Mouse (Mus musculus) spleen, postnatal 14 days (tissue): ENCODE results near the gene Col4a1.

Experiments used
- DNase-seq, 2 experiments: peaks; one replicate each; pipeline ENCODE4 v3.0.0; 2021 to 2022; ENCODE audit warnings: low spot score in 2 of 2

Gene Col4a1

DNA sequence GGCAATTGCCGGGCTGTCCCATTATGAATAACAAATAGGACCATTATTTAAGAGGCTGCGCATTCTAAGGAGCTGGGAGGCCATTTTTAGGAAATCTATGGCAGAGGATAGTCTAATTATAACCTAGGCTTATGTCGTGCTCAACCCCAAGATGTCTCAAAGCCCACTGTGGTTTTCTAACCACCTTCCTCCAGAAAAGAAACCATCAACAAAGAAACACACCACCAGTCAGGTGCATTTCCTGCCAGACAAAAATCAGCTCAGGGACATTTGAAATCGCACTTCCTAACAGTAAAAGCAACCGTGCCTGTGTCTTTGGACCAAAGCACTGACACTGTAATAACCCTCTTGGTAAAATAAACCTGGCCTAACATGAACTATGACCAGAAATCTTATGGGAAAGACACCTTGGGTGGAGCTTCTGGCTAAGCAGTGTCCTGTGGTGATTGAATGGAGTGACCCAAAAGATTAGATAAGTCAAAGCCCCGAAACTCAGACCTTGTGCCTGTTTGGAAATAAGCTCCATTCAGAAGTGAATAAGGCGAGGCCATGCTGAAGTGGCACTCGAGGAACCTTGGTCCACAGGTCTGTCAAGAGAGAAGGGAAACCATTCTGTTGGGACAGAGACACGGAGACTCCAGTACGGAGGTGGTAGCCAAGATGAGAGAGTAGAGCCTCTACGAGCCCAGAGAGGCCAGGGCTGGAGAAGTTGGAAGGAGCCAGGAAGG lies 131.0 kb downstream of the Col4a1 start:
- no peak for DNase-seq

DNA sequence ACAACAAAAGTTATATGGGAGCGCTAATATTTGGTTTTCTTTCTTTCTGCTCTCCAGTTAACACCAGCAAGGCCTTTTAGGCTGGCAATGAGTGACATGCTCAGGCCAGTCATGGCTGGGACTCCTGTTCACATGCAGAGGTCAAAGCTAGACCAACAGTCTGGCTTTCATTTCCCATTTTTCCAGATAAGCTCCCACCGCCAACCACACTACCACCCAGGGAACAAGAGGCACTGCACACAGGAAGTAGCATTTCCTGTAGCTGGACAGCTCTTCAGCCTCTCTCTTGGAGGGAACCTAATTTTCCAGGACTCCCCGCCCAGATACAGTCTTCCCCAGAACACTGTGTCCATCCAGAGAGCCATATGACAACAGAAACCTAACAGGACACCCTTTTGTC lies 132.8 kb downstream of the Col4a1 start:
- DNase-seq = no peak

DNA sequence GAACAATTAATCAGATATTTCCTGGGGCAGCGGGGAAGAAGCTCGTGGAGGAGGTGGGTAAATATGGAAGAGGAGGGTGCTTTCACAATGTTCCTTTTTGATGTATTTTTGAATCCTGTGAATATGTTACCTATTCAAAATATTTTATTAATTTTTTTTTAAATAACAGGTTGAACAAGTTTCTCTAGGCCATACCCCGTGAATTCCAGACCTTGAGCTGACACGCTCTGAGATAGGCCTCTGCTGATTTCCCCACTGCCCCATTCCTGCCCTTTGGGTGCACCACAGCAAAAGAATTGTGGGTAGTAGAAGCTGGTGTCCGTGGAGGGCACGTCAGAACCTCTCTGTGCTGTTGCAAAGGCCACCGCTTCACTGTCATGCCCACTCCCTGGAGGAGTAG lies 136.2 kb downstream of the Col4a1 start:
- no peak for DNase-seq

DNA sequence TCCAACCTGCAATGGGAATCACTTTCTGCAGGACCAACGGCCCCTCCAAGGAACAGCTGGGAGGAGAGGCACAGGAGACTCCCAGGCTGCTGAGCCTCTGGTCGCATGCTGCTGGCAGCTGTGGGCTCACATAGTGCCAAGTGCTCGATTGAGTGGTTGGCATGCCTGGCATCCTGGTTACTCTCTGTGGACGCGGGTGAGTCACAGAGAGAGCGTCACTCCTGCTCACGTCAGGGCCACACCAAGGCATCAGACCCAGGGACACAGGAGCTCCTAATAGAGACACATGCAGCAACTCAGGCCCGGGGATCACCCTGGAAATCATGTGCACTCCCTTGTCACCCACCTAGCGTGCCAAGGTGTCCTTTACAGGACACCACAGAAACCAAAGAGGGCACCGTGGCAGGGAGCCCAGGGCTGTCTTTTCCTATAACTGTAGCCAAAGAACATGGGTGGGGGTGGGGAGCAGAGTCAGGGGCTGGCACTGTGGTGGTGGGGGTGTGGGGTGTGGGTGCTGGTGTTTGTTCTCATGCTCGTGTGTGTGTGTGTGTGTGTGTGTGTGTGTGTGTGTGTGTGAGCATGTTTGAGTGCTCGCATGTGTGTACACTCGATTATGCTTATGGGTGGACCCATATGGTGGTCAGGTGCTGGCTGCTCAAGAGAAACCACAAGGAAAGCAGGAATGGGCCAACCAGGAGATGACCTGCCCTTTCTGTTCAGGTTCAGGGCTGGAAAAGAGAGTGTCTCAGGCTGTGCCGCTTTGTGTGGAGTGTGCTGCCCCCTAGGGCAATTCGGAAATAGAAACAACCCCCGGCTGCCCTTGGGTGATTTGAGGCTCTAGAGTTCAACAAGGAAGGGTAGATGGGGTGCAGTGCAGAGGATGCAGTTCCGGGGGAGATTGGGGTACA lies 139.1 kb downstream of the Col4a1 start:
- DNase-seq = peak in 1 of 2 experiments; percentile 6

DNA sequence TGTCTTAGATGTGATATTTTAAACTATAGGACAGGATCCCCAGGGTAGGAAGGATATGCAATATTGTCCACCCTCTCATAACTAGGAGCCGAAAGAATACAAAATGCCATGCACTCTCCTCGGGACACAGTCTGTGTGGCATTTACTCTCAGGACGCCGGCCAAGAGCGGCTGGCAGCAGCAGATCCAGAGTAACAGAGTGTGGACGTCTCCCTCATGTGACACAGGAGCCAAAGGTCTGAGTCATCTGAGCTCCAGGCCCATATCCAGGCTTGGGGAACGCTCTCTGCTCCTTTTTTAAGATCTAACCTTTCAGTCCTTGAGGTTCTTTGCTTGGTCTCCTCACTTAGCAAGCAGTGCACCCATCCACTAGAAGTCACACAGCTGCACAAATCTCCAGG lies 141.1 kb downstream of the Col4a1 start:
- DNase-seq = no peak

DNA sequence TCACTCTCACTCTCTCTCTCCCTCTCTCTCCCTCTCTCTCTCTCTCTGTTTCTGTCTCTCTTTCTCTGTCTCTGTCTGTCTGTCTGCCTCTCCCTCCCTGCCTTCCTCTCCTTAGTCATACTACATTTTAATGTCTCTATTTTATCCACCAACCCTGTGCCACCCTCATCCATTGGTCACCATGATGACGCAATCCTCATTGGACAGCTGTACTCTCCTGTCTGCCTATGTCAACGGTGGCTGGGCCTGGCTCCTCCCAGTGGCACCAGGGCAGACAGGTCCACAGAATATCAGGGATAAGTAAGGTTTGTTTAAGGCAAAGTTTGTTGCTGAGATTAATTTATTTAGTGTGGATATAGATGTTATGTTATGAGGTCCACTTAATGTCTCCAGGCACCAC lies 143.2 kb downstream of the Col4a1 start:
- DNase-seq = no peak

- DNase-seq = no peak
These were observed 143.8 kb downstream of the Col4a1 start for GRCm38 (mm10) chr8:11168780-11169179.

- DNase-seq = no peak
These were observed 144.7 kb downstream of the Col4a1 start for GRCm38 (mm10) chr8:11167955-11168354.

GRCm38 (mm10) chr8:11165592-11165991 lies 147.0 kb downstream of the Col4a1 start:
- no peak for DNase-seq

DNA sequence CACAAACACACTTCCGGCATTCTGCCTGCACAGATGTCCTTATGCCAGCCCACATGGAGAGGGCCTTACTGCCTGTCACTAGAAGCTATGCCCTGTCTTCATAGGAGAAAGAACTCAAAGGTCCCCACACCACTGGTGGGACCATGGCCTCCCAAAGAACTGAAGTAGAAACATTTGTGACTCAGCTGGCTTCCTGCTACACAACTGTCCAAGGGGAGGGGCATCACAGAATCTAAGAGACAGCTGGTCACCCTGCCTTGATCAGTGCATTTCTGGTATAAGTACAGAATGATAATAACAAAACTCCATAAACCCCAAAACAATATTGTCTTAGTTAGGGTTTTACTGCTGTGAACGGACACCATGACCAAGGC lies 156.3 kb downstream of the Col4a1 start:
- no peak for DNase-seq

DNA sequence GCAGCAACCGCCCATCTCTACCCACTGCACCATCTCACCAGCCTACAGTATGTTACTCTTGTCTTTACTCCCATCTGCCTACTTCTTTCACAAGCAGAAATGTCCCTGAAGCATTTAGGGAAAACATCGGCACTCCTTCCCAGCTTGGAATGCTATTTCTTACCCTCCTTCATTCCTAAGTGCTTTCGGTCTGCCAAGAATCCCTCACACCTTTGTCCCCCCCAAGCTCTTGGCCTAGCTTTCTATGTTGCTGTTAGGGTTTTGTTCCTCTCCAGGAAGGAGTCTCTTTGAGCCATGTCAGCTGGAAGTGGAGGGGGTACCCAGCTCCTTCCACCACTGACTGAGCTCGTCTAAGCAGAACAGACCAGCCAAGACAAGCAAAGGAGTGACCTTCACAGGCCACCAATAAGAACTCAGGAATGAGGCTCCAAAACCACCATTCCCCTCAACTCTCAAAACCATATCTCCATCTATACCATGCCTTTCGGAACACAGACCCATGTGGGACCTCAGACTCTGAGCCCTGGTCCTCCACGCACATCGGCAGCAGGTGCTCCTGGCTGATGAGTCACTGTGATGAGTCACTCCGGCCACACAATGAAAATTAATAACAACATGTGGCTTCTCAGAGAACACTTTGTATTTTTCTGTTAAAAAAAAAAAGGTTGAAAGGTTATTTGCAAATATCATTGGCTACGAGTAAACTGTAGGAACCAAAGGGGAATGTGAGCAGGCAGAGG lies 156.9 kb downstream of the Col4a1 start:
- DNase-seq = no peak

GRCm38 (mm10) chr8:11150268-11150667 lies 162.4 kb downstream of the Col4a1 start:
- DNase-seq = no peak

- no peak for DNase-seq
These were observed 163.3 kb downstream of the Col4a1 start for GRCm38 (mm10) chr8:11149201-11149810.

DNA sequence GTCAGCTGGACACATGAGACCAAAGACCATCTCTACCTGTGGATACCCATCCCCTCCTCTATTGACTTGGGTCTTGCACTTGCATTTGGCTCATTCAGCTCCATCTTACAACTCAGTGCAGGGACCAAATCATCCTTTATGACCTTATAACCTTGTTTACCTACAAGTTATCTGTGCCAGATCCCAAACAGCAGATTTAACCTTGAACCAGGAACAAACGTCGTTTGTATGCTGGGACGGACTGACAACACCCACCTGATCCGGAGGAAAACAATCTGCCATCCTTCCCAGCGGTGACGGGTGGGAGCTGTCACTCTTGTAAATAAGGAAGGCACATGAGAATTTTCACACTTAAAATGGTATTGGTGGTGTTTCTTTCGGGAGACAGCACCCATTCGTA lies 163.8 kb downstream of the Col4a1 start:
- DNase-seq = no peak
